8 mouse cellular contexts compared by ENCODE assay signal in genomic region chr6:138153111-138153510, GRCm38 (mm10). TPM values are rescaled to one million over a fixed set of nuclear protein-coding genes. Genes with fewer than 3 reads are reported as not detected.
DNase-seq lines count a peak whose midpoint lies in the region; TF ChIP-seq lines count a peak whose summit lies in the region.

No protein-coding gene starts in this region.

- no peaks in the 10 kb centered on the region for H3K9me3 ChIP-seq in ES-E14 (ENCODE audit: control insufficient read depth, insufficient read depth, low read depth, low read length)

- no peak overlapping the region for H3K4me3 ChIP-seq in ES-E14 (ENCODE audit: insufficient read depth in 1 of 2, low read depth in 1 of 2, low read length in 2 of 2, poor library complexity in 1 of 2, severe bottlenecking in 1 of 2)

- no peak overlapping the region for H3K27ac ChIP-seq in ES-E14 (ENCODE audit: insufficient read depth, low read depth, low read length, poor library complexity, severe bottlenecking)

- H3K27me3 ChIP-seq in splenic B cell, adult 2 months (ENCODE audit: control insufficient read depth, insufficient read depth, low read length, poor library complexity, severe bottlenecking): no peaks in the 10 kb centered on the region

- in situ Hi-C loops in ES-E14 (cut with MboI; ENCODE audit: low sequenced_read_pairs in 2 of 2, unreplicated experiment in 2 of 2): no loop called here

- H3K9ac ChIP-seq in ES-E14 (ENCODE audit: insufficient read depth, low read depth, low read length, poor library complexity, severe bottlenecking): no peak overlapping the region

- DNase-seq in cerebellum, adult 18-20 months: peak; percentile 23 to 41
- DNase-seq in cerebellum, adult 11-12 months: no peak
- peak; percentile 51 for DNase-seq in ES-E14 (ENCODE audit: low read depth, low spot score)
- peak; percentile 80 to 87 for DNase-seq in cerebellum, postnatal 14 days
- peak; percentile 69 for DNase-seq in gastrocnemius, postnatal 36 days
- DNase-seq in layer of hippocampus, postnatal 25 days (ENCODE audit: extremely low spot score in 1 of 2, low spot score in 1 of 2): peak; percentile 75 to 95
- DNase-seq in mesoderm, embryonic 11.5 days (ENCODE audit: low read depth, low spot score): peak; percentile 63
- DNase-seq in splenic B cell, adult 2 months (ENCODE audit: low read depth, low spot score): peak; percentile 67

- intact Hi-C loops in gastrocnemius, postnatal 36 days (cut with DNase I): loop anchor here (5.0 to 10.0 kb wide), 2 partner anchors 281 to 358 kb away; no protein-coding TSS in a partner anchor

- H3K36me3 ChIP-seq in ES-E14 (ENCODE audit: control insufficient read depth, insufficient read depth, low read length, poor library complexity, severe bottlenecking): no peaks in the 10 kb centered on the region
- H3K36me3 ChIP-seq in splenic B cell, adult 2 months (ENCODE audit: control insufficient read depth, insufficient read depth, low read length, poor library complexity, severe bottlenecking): no peaks in the 10 kb centered on the region

- H3K4me1 ChIP-seq in ES-E14 (ENCODE audit: control insufficient read depth in 2 of 2, insufficient read depth in 2 of 2, low read length in 2 of 2, poor library complexity in 1 of 2): no peaks in the 10 kb centered on the region

TF ChIP-seq in ES-E14, 5 proteins besides CTCF, POLR2A, EP300 and RAD21:
- no peak for TF ChIP-seq CHD2 (IDR thresholded peaks at IDR 0.05; ENCODE audit: low read depth, low read length)
- TF ChIP-seq MAFK (IDR thresholded peaks at IDR 0.05; ENCODE audit: insufficient read depth, low read depth, low read length): no peak
- no peak for TF ChIP-seq ZC3H11A (IDR thresholded peaks at IDR 0.05; ENCODE audit: borderline replicate concordance, low read depth, low read length)

RNA-seq across cellular contexts. Expression of gene Mgst1, which starts 13.0 kb away (rescaled TPM):
- 4.7 and 10.9 TPM in 2 replicates for total RNA-seq in ES-E14 (2012; rRNA removed)
- 10 to 100 TPM; 16.4 to 46.5 TPM for total RNA-seq in gastrocnemius, postnatal 36 days (2021)
- total RNA-seq in layer of hippocampus, postnatal 25 days (2021): 10 to 100 TPM; 10.4 to 12.2 TPM
